Mouse (Mus musculus) intestine, embryonic 14.5 days (tissue): Measurements from ENCODE around the gene Zfp119a. TPM values are rescaled to one million over a fixed set of nuclear protein-coding genes. Genes with fewer than 3 reads are reported as not detected.

Source experiments
- ATAC-seq: fragments of 200-750 bp; cut with Nextera tagmentation; replicated peaks from 2 replicates; pipeline ENCODE4 v1.8.0; 2017; ENCODE audit warnings: low read depth, moderate number of reproducible peaks, moderate TSS enrichment, moderate library complexity; ENCODE audit not compliant: low FRiP score, low TSS enrichment
- DNase-seq: peaks from one replicate; pipeline ENCODE4 v3.0.0-alpha.2; 2018; ENCODE audit warnings: low spot score
- H3K27ac ChIP-seq: fragments of 300-500 bp; sonication (generic); 2 replicates; pipeline ENCODE4 v1.5.1; 2014; ENCODE audit warnings: low read depth, mild to moderate bottlenecking, control low read depth
- H3K27me3 ChIP-seq: fragments of 300-500 bp; sonication (generic); replicated peaks from 2 replicates; pipeline ENCODE4 v1.6.1; 2014; ENCODE audit warnings: low read length, control low read depth; ENCODE audit not compliant: control insufficient read depth, insufficient read depth
- H3K36me3 ChIP-seq: fragments of 300-500 bp; sonication (generic); 2 replicates; pipeline ENCODE4 v1.6.1; 2014; ENCODE audit warnings: low read length, control low read depth; ENCODE audit not compliant: control insufficient read depth, insufficient read depth
- H3K4me1 ChIP-seq: fragments of 300-500 bp; sonication (generic); replicated peaks from 2 replicates; pipeline ENCODE4 v1.6.1; 2014; ENCODE audit warnings: low read length, control low read depth, mixed read lengths; ENCODE audit not compliant: control insufficient read depth, insufficient read depth
- H3K4me2 ChIP-seq: fragments of 300-500 bp; sonication (generic); 2 replicates; pipeline ENCODE4 v1.6.1; 2014; ENCODE audit warnings: low read length
- H3K4me3 ChIP-seq: fragments of 300-500 bp; sonication (generic); 2 replicates; pipeline ENCODE4 v1.5.1; 2014; ENCODE audit warnings: low read depth, low read length, control low read depth, mixed read lengths
- H3K9ac ChIP-seq: fragments of 300-500 bp; sonication (generic); 2 replicates; pipeline ENCODE4 v1.6.1; 2014; ENCODE audit warnings: mild to moderate bottlenecking, low read length
- H3K9me3 ChIP-seq: fragments of 300-500 bp; sonication (generic); 2 replicates; pipeline ENCODE4 v1.6.1; 2016; ENCODE audit warnings: low read length, control low read depth; ENCODE audit not compliant: control insufficient read depth
- WGBS: fragments of 180-500 bp; shearing (Covaris S2); extraction: QIAGEN DNeasy Blood & Tissue Kit; methylation state at CpG from one replicate; pipeline ENCODE4 v1.1.7; 2014; 5-methylcytosine and 5-hydroxymethylcytosine counted together
- polyA plus RNA-seq: library from polyadenylated mRNA; unstranded; fragments of >200 nt; fragmentation: Nextera tagmentation; extraction: Ambion mirVana; gene quantifications from 2 replicates; pipeline ENCODE4 v1.2.1, GENCODE M21; 2014

The Zfp119a gene
- polyA plus RNA-seq, 1 experiment from 2014 or later, result 7.7 TPM

DNA sequence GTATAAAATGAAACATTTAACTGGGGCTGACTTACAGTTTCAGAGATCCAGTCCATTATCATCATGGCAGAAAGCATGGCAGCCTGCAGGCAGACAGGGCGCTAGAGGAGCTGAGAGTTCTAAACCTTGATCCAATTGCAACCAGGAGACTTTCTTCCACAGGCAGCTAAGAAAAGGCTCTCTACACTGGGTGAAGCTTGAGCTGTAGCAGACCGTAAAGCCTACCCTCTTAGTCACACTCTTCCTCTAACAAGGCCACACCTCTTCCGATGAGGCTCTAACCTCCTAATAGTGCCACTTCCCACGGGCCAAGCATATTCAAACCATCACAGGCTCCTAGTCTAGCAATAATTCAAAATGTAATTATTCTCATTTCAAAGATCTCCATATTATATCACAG, 1.5 kb downstream of the Zfp119a start:
- Histone ChIP-seq H3K27ac (no peak overlapping the region), H3K27me3 (no peaks in the 10 kb centered on the region), H3K9ac (no peak overlapping the region), H3K4me3 (no peak overlapping the region), H3K9me3 (no peaks in the 10 kb centered on the region), H3K4me2 (no peak overlapping the region), H3K4me1 (peaks cover 9% of the 10 kb centered on the region), H3K36me3 (no peaks in the 10 kb centered on the region)
- WGBS, result 80% methylated on average over 4 of the region's 4 CpGs
- no peak for ATAC-seq
- DNase-seq, result no peak

DNA sequence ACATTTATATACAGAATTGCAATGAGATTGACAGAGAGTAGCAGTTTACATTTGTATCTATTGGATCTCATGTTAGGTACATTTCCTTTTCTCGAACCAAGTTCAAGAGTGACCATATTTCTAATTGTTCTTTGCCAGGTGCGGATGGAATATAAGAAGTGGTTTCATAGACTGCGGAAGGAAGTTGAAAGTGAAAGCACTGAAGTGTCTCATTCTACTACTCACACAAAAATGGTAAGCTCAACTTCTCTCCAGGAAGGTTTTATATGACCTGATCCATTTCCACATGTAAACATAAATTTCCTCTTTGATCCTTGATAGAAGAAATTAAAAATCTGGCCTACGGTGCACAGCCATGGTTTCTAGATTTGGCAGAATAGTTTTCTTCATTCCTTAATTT, 35.7 kb downstream of the Zfp119a start:
- DNase-seq (no peak), ATAC-seq (no peak)
- H3K36me3 ChIP-seq, result no peaks in the 10 kb centered on the region
- no peak overlapping the region for H3K27ac ChIP-seq
- no peaks in the 10 kb centered on the region for H3K27me3 ChIP-seq
- no peak overlapping the region for H3K9ac ChIP-seq
- no peak overlapping the region for H3K4me3 ChIP-seq
- H3K9me3 ChIP-seq, result no peaks in the 10 kb centered on the region
- no peaks in the 10 kb centered on the region for H3K4me1 ChIP-seq
- H3K4me2 ChIP-seq, result no peak overlapping the region
- WGBS, result 88% methylated on average over 4 of the region's 4 CpGs

DNA sequence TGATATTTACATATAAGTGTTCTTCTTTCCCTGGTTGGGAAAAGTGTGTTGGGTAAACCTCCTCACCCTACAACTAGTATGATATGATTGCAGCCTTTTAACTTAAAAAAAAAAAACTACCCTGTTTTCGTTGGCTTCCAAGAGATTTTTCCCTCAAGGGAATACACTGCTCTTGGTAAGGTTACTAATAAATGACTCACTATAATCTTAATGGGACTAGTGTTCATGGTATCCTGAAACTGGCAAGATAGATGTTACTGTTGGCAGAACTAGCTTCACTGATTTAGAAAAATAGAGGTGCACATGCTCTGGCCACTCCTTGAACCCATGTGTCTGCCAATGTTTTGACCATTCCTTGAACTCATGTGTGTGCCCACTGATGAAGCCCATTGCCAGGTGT, 57.2 kb downstream of the Zfp119a start:
- no peaks in the 10 kb centered on the region for H3K4me1 ChIP-seq
- no peaks in the 10 kb centered on the region for H3K36me3 ChIP-seq
- H3K4me3 ChIP-seq, result no peak overlapping the region
- H3K9ac ChIP-seq, result no peak overlapping the region
- H3K27ac ChIP-seq, result no peak overlapping the region
- H3K4me2 ChIP-seq, result no peak overlapping the region
- DNase-seq (no peak), ATAC-seq (no peak)
- H3K9me3 ChIP-seq, result no peaks in the 10 kb centered on the region
- H3K27me3 ChIP-seq, result no peaks in the 10 kb centered on the region
- 76% methylated on average over 1 of the region's 1 CpGs for WGBS

DNA sequence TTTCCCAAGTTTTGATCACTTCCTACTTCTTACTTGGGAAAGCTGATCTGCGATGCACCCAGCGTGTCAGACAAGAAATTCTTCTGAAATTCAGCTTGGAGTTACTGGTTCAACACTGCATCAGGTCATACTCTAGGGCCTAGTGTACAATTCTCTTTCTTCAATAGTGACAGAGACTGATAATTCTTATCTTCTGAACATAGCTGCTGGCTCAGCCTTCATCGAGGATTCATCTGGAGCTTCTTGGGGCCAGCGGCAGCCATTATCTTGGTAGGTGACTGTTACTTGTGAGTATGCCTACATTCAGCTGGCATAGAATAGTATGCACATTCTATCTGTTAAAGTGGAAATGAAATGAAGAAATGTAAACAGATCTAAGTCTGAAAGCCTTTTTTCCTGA, 61.9 kb downstream of the Zfp119a start:
- ATAC-seq (no peak), DNase-seq (no peak)
- H3K36me3 ChIP-seq, result no peaks in the 10 kb centered on the region
- 87% methylated on average over 4 of the region's 4 CpGs for WGBS
- no peaks in the 10 kb centered on the region for H3K27me3 ChIP-seq
- H3K4me2 ChIP-seq, result no peak overlapping the region
- no peaks in the 10 kb centered on the region for H3K4me1 ChIP-seq
- no peak overlapping the region for H3K4me3 ChIP-seq
- no peak overlapping the region for H3K27ac ChIP-seq
- no peaks in the 10 kb centered on the region for H3K9me3 ChIP-seq
- H3K9ac ChIP-seq, result no peak overlapping the region

Other genes with a start within 250 kb of the Zfp119a start
- gene Pot1b, start 166.3 kb downstream of the Zfp119a start, polyA plus RNA-seq, result 6.5 and 7.8 TPM in 2 replicates
- 0.41 and 1.0 TPM in 2 replicates for gene Adgre4, start 128.9 kb downstream of the Zfp119a start, polyA plus RNA-seq
- 12.3 and 13.1 TPM in 2 replicates for gene Zfp959, start 13.2 kb upstream of the Zfp119a start, polyA plus RNA-seq
- 4.2 and 5.0 TPM in 2 replicates for gene Zfp119b, start 70.6 kb upstream of the Zfp119a start, polyA plus RNA-seq
- 2.5 and 2.8 TPM in 2 replicates for gene Ebi3, start 73.7 kb upstream of the Zfp119a start, polyA plus RNA-seq
- 18.6 and 23.6 TPM in 2 replicates for gene Yju2, start 80.2 kb upstream of the Zfp119a start, polyA plus RNA-seq
- 13.2 and 18.3 TPM in 2 replicates for gene Shd, start 91.5 kb upstream of the Zfp119a start, polyA plus RNA-seq
- 16.9 and 18.8 TPM in 2 replicates for gene Fsd1, start 107.6 kb upstream of the Zfp119a start, polyA plus RNA-seq
- 24.3 and 25.9 TPM in 2 replicates for gene Stap2, start 126.7 kb upstream of the Zfp119a start, polyA plus RNA-seq
- 110 and 115 TPM in 2 replicates for gene Mpnd, start 126.8 kb upstream of the Zfp119a start, polyA plus RNA-seq
- gene Sh3gl1, start 157.7 kb upstream of the Zfp119a start, polyA plus RNA-seq, result 124 and 129 TPM in 2 replicates
- 21.0 and 21.8 TPM in 2 replicates for gene Chaf1a, start 161.5 kb upstream of the Zfp119a start, polyA plus RNA-seq
- 32.3 and 43.4 TPM in 2 replicates for gene Ubxn6, start 196.1 kb upstream of the Zfp119a start, polyA plus RNA-seq
- gene Hdgfl2, start 200.7 kb upstream of the Zfp119a start, polyA plus RNA-seq, result 93.4 and 94.0 TPM in 2 replicates
- 0.08 and 0.19 TPM in 2 replicates for gene Plin4, start 230.9 kb upstream of the Zfp119a start, polyA plus RNA-seq
- 0.58 TPM in 2 replicates for gene Plin5, start 238.7 kb upstream of the Zfp119a start, polyA plus RNA-seq
- 0.16 TPM in 1 of 2 replicates, not detected in the other for gene Lrg1, start 243.1 kb upstream of the Zfp119a start, polyA plus RNA-seq